Mouse (Mus musculus) lung, adult 2 months (tissue): ENCODE measurements around the gene Lin7c.

Source experiments
- CTCF ChIP-seq: fragments of 200-500 bp; IDR thresholded peaks from 2 replicates; pipeline ENCODE4 v1.5.1; 2011; ENCODE audit warnings: mild to moderate bottlenecking, low read length, control low read depth; ENCODE audit not compliant: insufficient read depth
- POLR2A ChIP-seq: fragments of 200-500 bp; IDR thresholded peaks from 2 replicates; pipeline ENCODE4 v1.6.1; 2011; ENCODE audit warnings: low read depth, mild to moderate bottlenecking, control low read depth, low read length, borderline replicate concordance; ENCODE audit errors: extremely low read depth

GRCm38 (mm10) chr2:109946426-109946825 lies 55.8 kb downstream of the Lin7c start:
- TF ChIP-seq CTCF (no peak), POLR2A (no peak)
